Mouse (Mus musculus) heart, embryonic 11.5 days (tissue): ENCODE measurements at regions not wholly inside any gene's neighbourhood (a gene's known extent, or its start where the extent isn't known, plus 50 kb on each side); places are given as distances from the start of the nearest gene placed in this dataset.
A peak's percentile ranks its signal among the peaks of the same experiment; 100 is the strongest.

ENCODE experiments used
- ATAC-seq: fragments of 200-750 bp; cut with Nextera tagmentation; replicated peaks from 2 replicates; pipeline ENCODE4 v1.8.0; 2017; ENCODE audit warnings: moderate library complexity; ENCODE audit not compliant: insufficient number of reproducible peaks, low FRiP score, low TSS enrichment
- H3K27ac ChIP-seq: fragments of 300-500 bp; sonication (generic); 2 replicates; pipeline ENCODE4 v1.5.1; 2014; ENCODE audit warnings: mild to moderate bottlenecking, low read depth, low read length
- H3K27me3 ChIP-seq: fragments of 300-500 bp; sonication (generic); 2 replicates; pipeline ENCODE4 v1.6.1; 2014; ENCODE audit warnings: mild to moderate bottlenecking, low read length, mixed read lengths; ENCODE audit not compliant: control insufficient read depth, insufficient read depth
- H3K36me3 ChIP-seq: fragments of 300-500 bp; sonication (generic); 2 replicates; pipeline ENCODE4 v1.6.1; 2014; ENCODE audit warnings: mild to moderate bottlenecking, low read length, moderate library complexity, mixed read lengths; ENCODE audit not compliant: control insufficient read depth, insufficient read depth
- H3K4me1 ChIP-seq: fragments of 300-500 bp; sonication (generic); 2 replicates; pipeline ENCODE4 v1.6.1; 2014; ENCODE audit warnings: low read length; ENCODE audit not compliant: control insufficient read depth, insufficient read depth
- H3K4me2 ChIP-seq: fragments of 300-500 bp; sonication (generic); 2 replicates; pipeline ENCODE4 v1.6.1; 2014; ENCODE audit warnings: mild to moderate bottlenecking, moderate library complexity
- H3K4me3 ChIP-seq: fragments of 300-500 bp; sonication (generic); 2 replicates; pipeline ENCODE4 v1.5.1; 2014; ENCODE audit warnings: low read depth, low read length
- H3K9ac ChIP-seq: fragments of 300-500 bp; sonication (generic); 2 replicates; pipeline ENCODE4 v1.6.1; 2014; ENCODE audit warnings: mild to moderate bottlenecking, low read depth, low read length, moderate library complexity
- H3K9me3 ChIP-seq: fragments of 300-500 bp; sonication (generic); replicated peaks from 2 replicates; pipeline ENCODE4 v1.6.1; 2016; ENCODE audit warnings: low read length; ENCODE audit not compliant: control insufficient read depth
- WGBS: fragments of 180-500 bp; shearing (Covaris S2); extraction: QIAGEN DNeasy Blood & Tissue Kit; methylation state at CpG from one replicate; pipeline ENCODE4 v1.1.7; 2014; ENCODE audit not compliant: insufficient replicate concordance; 5-methylcytosine and 5-hydroxymethylcytosine counted together

GRCm38 (mm10) chr17:64484835-64485234 lies 115.7 kb upstream of the Man2a1 start:
- Histone ChIP-seq H3K4me2 (no peak overlapping the region), H3K9ac (no peak overlapping the region), H3K27me3 (no peaks in the 10 kb centered on the region), H3K36me3 (no peaks in the 10 kb centered on the region), H3K27ac (no peak overlapping the region), H3K9me3 (no peaks in the 10 kb centered on the region), H3K4me3 (no peak overlapping the region), H3K4me1 (no peaks in the 10 kb centered on the region)
- 82% methylated on average over 4 of the region's 4 CpGs for WGBS
- no peak for ATAC-seq

- WGBS: 67% methylated on average over 2 of the region's 2 CpGs
- H3K27me3 ChIP-seq: no peaks in the 10 kb centered on the region
- no peak overlapping the region for H3K9ac ChIP-seq
- no peak overlapping the region for H3K4me3 ChIP-seq
- no peaks in the 10 kb centered on the region for H3K4me1 ChIP-seq
- no peaks in the 10 kb centered on the region for H3K9me3 ChIP-seq
- H3K4me2 ChIP-seq: no peak overlapping the region
- ATAC-seq: no peak
- H3K36me3 ChIP-seq: no peaks in the 10 kb centered on the region
- no peak overlapping the region for H3K27ac ChIP-seq
Observed at GRCm38 (mm10) chr17:64489769-64490335, 110.7 kb upstream of the Man2a1 start.

GRCm38 (mm10) chr17:64490664-64491063 lies 109.9 kb upstream of the Man2a1 start:
- Histone ChIP-seq H3K36me3 (no peaks in the 10 kb centered on the region), H3K27me3 (no peaks in the 10 kb centered on the region), H3K9me3 (no peaks in the 10 kb centered on the region), H3K4me3 (no peak overlapping the region), H3K27ac (no peak overlapping the region), H3K4me2 (no peak overlapping the region), H3K9ac (no peak overlapping the region), H3K4me1 (no peaks in the 10 kb centered on the region)
- WGBS: 87% methylated on average over 7 of the region's 7 CpGs
- ATAC-seq: no peak

- H3K27me3 ChIP-seq: peaks cover 5% of the 10 kb centered on the region; the same call in 1 of the 2 replicates
- H3K27ac ChIP-seq: no peak overlapping the region
- peak; percentile 77 for ATAC-seq
- no peaks in the 10 kb centered on the region for H3K36me3 ChIP-seq
- 27% methylated on average over 9 of the region's 10 CpGs for WGBS
- peak overlapping the region; percentile 37 for H3K4me2 ChIP-seq
- no peak overlapping the region for H3K9ac ChIP-seq
- H3K4me1 ChIP-seq: no peaks in the 10 kb centered on the region
- no peaks in the 10 kb centered on the region for H3K9me3 ChIP-seq
- no peak overlapping the region for H3K4me3 ChIP-seq
Observed at GRCm38 (mm10) chr17:64491922-64492353, 108.6 kb upstream of the Man2a1 start.

- H3K36me3 ChIP-seq: no peaks in the 10 kb centered on the region
- H3K4me2 ChIP-seq: peak overlapping the region; percentile 40; the same call in 1 of the 2 replicates
- no peak overlapping the region for H3K4me3 ChIP-seq
- 36% methylated on average over 9 of the region's 9 CpGs for WGBS
- H3K27ac ChIP-seq: no peak overlapping the region
- no peaks in the 10 kb centered on the region for H3K9me3 ChIP-seq
- no peaks in the 10 kb centered on the region for H3K4me1 ChIP-seq
- 0 out of 2 replicates have a peak, but pooled peaks have one; percentile 49 for ATAC-seq
- H3K27me3 ChIP-seq: peaks cover 5% of the 10 kb centered on the region; the same call in 1 of the 2 replicates
- H3K9ac ChIP-seq: no peak overlapping the region
Observed at GRCm38 (mm10) chr17:64492614-64493269, 107.8 kb upstream of the Man2a1 start.

GRCm38 (mm10) chr17:64499281-64499997 lies 101.1 kb upstream of the Man2a1 start:
- no peak overlapping the region for H3K4me2 ChIP-seq
- no peak for ATAC-seq
- H3K4me1 ChIP-seq: no peaks in the 10 kb centered on the region
- no peak overlapping the region for H3K9ac ChIP-seq
- H3K36me3 ChIP-seq: no peaks in the 10 kb centered on the region
- H3K27me3 ChIP-seq: peaks cover 5% of the 10 kb centered on the region; the same call in 1 of the 2 replicates
- no peaks in the 10 kb centered on the region for H3K9me3 ChIP-seq
- no peak overlapping the region for H3K27ac ChIP-seq
- 57% methylated on average over 15 of the region's 15 CpGs for WGBS
- no peak overlapping the region for H3K4me3 ChIP-seq

- H3K9ac ChIP-seq: no peak overlapping the region
- ATAC-seq: no peak
- no peak overlapping the region for H3K4me3 ChIP-seq
- H3K27ac ChIP-seq: no peak overlapping the region
- no peaks in the 10 kb centered on the region for H3K9me3 ChIP-seq
- no peaks in the 10 kb centered on the region for H3K27me3 ChIP-seq
- H3K4me1 ChIP-seq: no peaks in the 10 kb centered on the region
- WGBS: 63% methylated on average over 2 of the region's 2 CpGs
- H3K36me3 ChIP-seq: no peaks in the 10 kb centered on the region
- no peak overlapping the region for H3K4me2 ChIP-seq
Observed at GRCm38 (mm10) chr17:64502376-64502775, 98.2 kb upstream of the Man2a1 start.

GRCm38 (mm10) chr17:64505956-64506355 lies 94.6 kb upstream of the Man2a1 start:
- Histone ChIP-seq H3K9ac (no peak overlapping the region), H3K4me1 (no peaks in the 10 kb centered on the region), H3K27ac (no peak overlapping the region), H3K9me3 (no peaks in the 10 kb centered on the region), H3K4me3 (no peak overlapping the region), H3K4me2 (no peak overlapping the region), H3K36me3 (no peaks in the 10 kb centered on the region), H3K27me3 (no peaks in the 10 kb centered on the region)
- WGBS: 62% methylated on average over 2 of the region's 2 CpGs
- no peak for ATAC-seq
